Mouse (Mus musculus) megakaryocyte, embryonic 14.5 days (primary cell): ENCODE measurements around the gene Ptpn3.

Experiments
- FLI1 ChIP-seq: IDR thresholded peaks from 2 replicates; pipeline ENCODE4 v1.6.1; 2012; ENCODE audit warnings: low read length, inconsistent platforms, mixed read lengths
- GATA1 ChIP-seq: IDR thresholded peaks from 3 replicates; pipeline ENCODE4 v1.6.1; 2012; ENCODE audit warnings: mixed read lengths, low read length, inconsistent platforms, borderline replicate concordance

- TF ChIP-seq FLI1 (no peak), GATA1 (no peak)
These were observed 141.1 kb downstream of the Ptpn3 start for GRCm38 (mm10) chr4:57160571-57160970.
